Mouse (Mus musculus): ENCODE data around the gene Ywhah.
"Not testable (repeated sequence)": the region's sequence is repeated elsewhere in the genome, so short reads cannot be mapped to it uniquely, and the experiment has no call there.

The Ywhah gene

DNA sequence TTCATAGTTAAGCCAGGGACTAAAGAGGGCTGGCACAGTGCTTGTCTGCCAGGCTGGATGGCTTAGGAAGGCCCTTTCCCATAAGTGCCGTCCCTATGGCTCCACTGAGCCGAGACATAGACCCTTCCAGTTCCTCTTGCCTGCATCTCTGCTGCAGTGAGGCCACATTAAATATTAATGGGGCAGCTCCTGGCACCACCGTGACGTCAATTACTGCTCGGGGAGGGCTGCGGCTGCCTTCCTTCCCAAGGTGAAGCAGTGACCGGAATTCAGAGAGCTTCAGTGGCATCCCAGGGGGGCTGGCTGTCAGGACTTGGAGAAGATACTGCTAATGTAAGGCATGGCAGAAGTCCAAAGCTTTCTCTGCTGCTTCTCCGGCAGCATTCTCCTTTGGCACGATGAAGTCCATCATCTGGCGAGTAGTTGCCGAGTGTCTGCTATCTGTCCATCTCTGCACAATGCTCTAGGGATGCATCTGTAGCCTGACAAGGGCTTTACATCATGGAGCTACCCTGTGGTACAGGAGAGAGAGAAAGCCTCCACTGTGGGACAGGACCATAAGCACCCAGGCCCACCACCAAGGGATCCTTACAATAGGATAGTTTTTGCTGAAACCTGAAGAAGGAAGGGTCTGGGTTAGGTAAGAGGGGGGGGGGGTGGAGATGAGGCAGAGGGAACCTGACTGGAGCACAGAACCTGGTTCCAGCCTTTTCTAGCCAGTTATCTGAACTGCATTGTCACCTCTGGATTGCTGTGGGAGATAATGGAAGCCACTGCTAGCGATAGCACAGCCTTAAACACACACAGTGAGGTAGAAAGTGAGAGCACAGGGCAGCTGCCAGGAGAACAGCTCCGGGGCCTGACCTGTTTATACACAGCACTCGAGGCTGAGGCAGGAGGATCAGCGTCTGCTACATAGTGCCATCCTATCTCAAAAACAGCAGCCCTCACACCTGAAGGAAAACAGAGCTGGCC lies 7.2 kb upstream of the Ywhah start:
- DNase-seq, result peak; percentile 43 to 60

DNA sequence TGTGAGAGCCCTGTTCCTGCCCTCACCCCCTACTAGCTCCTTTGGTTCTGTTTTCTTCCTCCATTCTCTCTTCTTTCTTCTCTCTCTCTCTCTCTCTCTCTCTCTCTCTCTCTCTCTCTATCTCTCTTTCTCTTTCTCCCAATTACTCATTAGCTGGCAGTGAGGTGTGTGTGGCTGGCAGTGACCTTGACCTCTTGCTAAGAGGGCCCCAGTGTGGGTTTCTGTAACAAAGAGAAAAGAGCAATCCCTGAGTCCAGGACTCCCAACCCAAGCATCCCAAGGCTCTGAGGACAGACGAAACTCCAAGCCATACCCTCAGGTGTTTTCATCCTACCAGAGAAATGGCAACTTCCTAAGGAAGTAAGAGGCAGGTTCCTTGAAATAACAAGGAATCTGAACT lies 4.5 kb upstream of the Ywhah start:
- DNase-seq, result no peak

DNA sequence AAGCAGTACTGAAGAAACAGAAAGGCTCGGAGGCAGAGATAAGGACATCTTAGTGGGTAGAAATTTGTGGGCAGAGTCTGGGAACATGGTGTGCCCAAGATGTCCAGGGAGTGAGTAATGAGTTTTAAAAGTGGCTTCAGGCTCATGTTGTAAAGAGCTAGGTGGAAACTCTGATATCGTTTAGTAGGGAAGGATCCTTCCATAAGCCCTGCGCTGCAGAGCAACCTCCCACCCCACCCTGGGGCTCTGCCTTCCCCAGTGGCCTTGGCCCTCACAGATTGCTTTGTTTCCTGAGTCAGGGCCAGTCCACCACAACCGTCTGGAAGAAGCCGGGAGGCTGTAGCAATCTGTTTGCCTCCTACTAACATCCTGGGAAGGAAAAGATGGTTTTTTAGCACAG lies 3.0 kb upstream of the Ywhah start:
- DNase-seq, result no peak

DNA sequence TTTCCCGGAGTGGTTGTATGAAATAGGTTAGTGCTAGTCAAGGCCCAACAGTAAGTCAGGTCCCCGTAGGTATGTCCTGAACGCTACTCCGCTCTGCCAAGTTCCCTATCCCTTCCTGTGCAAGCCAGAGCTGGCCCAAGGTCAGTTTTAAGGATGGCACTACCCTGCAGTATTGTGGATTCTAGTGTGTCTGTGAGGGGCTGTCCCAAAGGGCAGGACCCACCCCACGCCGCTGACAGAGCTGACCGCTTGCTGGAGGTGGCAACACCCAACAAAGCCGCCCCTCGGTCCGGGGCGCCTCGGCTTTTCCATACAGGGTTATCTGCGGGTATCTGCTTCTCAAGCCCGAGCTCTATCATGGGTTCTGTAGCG lies 441 bp upstream of the Ywhah start:
- no peak for DNase-seq

DNA sequence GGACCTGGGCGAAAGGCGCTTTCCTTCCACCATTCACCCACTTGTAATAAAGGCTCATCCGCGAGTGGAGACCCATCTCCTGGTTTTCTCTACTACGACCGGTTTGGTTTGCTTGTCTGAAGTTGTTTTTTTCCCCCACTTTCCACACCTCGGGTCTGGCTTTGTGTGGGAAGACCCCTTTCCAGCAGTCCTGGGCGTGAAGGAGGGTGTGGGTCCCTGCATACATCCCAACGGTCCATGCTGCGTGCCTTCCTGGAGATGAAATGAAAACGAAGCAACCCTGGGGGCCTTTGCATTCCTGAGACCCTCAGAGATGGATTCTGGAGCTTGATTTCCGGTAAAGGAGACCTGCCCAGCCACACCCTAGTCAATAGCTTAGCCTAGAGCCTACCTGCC lies 808 bp downstream of the Ywhah start:
- no peak for DNase-seq

DNA sequence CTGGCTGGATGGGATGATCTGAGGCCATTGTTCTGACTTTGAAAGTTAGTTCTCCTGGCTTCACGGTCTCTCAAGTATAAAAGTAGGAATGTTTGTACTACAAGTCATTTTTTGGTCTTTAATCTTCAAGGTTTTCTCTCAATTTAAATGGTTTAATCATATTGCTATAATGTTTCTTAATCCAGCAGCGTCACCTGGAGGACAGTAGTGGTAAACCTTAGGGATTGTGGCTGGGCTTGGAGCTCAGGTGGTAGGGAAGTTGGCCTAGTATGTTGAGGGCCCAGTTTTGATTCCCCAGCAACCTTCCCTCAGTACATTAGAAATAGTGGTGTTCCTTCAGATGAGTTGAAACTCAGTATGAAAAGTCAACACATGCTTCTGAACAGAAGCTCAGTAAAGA lies 3.0 kb downstream of the Ywhah start:
- DNase-seq, result no peak

DNA sequence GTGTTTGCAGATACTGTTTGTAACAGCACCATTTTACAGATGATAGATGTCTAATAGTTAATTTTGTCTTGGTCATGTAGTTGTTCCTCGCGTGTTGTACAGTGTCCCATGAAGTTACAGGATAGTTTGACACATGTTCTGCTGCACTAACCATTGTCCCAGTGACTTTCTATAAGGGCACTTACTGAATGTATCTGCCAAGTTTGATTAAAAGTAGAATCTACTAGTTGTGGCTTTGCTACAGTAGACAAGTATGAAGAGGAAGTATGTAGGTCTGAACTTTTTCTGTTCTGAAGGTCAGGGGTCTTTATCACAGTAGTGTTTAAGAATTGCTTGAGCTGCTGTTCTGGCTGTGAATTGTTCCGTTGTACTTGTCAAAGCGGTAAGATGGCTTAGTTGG lies 4.7 kb downstream of the Ywhah start:
- no peak for DNase-seq

DNA sequence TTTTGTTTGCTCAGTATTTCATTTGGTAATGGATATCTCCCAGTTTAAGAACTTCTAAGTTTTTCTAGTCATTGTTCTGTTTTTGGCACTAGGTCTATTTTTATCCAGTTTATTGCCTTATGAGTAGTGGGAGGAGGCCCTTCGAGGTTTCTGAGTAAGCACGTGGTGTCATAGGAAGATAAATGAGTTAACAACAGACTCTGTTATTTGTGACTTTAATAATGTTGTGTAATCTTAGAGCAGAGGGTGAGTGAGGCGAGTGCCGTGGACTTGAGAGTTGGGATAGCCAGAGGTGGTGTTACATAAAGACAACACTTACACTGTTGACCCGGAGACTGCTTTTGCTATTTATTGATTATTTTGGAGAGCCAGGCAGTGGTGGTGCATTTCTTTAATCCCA lies 5.9 kb downstream of the Ywhah start:
- DNase-seq, result no peak

DNA sequence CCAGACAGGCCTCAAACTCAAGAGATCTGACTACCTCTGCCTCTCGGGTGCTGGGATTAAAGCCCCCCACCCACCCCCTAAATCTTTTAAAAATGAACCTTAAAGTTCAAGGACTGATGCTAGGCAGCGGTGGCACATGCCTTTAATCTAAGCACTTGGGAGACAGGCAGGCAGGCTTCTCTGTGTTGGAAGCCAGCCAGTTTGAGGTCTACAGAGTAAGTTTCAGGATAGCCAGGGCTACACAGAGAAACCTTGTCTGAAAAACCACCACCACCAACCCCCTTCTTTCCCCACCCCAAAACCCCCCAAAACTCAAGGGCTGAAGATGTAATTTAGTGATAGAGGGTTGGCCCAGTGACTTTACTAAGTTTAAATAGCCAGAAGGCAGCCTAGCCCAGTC lies 10.0 kb downstream of the Ywhah start:
- no peak for DNase-seq

DNA sequence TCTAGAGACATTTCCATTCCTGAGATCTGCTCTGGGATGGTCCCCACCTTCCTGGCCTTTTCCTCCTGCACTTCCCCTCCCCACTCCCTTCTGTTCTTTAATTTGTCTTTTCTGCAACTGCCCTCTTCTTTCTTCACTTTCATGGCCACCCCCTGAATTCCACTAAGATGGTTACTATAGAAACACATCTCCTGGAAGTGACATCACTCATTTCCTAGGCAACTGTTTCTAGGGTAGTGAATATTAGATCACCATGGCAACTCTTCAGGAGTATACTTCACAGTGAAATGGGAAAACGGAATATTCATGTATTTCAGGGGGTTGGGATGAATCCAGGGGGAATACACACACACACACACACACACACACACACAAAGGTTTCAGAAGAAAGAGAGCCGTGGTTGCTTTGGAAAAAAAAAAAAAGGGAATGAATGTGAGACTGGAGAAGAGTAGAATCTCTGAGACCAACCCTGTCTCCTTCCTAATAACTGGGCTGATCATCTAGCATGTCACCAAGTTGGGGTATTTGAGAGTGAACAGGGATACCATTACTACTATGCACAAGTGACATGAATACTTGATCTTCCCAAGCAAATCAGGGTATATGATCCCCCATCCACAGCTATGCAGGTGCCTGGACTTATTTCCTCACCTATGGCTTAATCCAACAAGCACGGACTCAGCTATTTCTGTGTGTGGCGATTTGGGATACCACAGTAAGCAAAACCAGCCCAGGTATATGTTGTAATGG lies 12.0 kb downstream of the Ywhah start:
- no peak for DNase-seq

DNA sequence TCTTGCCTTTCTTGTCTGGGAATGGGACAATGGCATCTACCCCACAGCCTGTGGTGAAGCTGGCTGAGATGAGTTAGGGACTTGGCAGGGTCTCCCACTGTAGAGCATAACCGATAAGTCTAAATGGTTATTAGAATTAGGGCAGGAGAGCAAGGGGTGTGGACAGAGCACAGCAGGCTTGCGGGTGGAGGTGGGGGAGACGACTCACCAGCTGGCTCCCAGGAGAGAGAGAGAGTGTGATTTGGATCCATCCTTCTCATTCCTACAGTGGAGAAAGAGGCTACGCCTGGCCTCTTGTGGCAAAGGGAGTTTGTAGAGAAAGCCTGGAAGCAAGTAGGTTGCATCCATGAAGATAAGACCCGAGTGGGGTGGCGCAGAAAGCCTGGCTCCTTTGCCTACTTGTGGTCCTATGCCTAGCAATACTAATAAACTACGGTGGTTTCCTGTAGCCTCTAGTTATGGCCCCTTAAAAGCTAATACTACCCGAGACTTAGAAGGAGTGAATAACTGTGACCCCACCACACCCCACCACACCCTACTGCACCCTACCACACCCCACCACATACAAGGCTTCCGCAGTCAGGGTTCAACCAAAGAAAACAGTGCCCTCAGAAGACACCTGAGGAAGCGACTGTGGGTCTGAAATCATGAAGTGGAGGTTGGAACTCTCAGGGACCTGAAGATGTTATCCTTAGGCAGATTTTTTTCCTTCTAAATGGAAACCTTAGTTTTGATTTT lies 13.6 kb downstream of the Ywhah start:
- DNase-seq, result no peak

DNA sequence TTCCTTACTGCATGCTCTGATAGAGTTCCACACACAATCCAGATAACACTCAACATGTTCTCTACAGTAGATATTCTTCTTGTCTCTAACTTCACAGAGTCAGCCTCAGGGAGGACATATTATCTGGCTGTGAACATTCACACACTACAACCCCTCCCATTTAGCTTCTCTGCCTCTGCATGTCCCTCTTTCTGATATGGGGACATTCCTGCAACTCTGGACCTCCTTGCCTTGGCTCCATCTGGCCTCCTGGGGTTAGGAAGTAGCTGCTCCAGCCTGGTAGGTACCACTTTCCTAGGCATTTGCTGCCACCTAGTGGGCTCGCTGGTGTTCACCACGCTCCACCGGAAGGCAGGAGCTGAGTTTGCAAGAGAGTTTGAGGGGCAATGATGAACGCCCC lies 14.5 kb downstream of the Ywhah start:
- DNase-seq, result peak; percentile 91

DNA sequence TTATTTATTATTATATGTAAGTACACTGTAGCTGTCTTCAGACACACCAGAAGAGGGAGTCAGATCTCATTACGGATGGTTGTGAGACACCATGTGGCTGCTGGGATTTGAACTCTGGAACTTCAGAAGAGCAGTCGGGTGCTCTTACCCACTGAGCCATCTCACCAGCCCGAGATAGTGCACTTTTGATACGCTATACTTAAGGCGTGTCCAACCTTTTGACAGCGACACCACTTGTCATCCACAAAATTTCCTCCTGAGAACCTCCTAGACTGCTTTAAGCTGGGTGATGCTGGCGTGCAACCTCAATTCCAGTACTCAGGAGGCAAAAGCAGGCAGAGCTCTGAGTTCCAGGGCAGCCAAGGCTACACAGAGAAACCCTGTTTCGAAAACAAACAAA lies 15.0 kb downstream of the Ywhah start:
- not testable (repeated sequence) for DNase-seq

DNA sequence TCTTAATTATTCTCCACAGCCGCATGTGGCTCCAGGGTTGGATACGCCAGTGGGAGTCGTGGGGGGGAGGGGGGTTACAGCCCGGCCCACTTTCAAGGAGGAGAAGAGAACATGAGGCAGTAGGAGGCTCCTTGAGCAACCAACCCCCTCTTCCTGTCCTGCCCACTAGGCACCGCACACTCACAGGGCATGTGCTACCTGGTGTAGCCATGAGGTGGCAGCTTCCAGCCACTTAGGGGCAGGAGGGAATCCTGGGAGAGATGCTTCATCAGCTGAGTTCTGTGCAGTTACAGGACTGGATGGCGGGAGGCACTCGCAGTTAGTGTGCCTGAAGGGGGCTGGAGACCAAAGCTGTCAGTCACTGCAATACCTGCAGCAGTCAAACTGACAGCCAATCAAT lies 15.5 kb downstream of the Ywhah start:
- DNase-seq, result peak; percentile 54 to 67

DNA sequence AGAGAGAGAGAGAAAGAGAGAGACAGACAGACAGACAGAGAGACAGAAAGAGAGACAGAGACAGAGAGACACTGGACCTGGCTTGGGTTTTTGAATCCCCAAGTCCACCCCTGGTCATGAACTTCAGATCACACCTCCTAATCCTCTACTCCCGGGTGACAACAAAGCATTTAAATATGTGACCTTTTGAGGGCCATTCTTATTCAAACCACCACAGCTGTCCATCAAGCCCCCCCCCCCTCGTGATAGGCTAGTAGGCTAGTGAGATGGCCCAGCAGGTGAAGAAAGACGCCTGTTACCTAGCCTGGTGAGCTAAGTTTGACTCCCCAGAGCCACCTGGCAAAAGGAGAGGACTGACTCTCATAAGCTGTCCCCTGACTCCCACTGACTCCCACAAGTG lies 16.3 kb downstream of the Ywhah start:
- DNase-seq, result no peak

DNA sequence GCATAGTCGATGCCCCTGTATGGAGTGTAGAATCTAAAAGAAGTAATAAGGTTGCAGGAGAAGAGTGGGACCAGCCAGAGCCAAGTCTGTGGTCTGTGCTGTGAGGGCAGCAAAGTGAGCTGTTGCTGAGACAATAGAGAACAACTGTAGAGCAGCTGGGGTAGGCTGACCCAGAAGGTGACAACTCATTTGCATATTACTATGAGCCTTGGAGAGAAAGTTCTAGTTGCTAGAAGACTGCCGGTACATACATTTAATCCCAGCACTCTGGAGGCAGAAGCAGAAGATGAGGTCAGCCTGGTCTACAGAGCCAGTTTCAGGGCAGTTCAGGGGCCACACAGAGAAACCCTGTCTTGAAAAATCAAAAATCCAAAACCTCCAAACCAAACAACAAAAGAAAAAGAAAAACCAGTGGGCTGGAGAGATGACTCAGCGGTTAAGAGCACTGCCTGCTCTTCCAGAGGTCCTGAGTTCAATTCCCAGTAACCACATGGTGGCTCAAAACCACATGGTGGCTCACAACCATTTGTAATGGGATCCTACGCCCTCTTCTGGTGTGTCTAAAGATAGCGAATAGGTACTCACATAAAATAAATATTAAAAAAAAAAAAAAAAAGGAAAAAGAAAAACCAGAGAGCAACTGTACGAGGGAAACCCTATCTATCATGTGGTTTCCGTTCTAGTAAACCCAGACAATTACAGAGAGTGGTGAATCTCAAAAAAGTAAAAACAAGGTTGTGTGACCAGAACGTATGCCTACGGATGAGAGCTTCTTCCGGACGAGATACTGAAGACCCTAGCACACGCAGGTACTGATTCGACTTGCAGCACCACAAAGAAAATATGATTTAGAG lies 20.3 kb downstream of the Ywhah start:
- no peak for DNase-seq

DNA sequence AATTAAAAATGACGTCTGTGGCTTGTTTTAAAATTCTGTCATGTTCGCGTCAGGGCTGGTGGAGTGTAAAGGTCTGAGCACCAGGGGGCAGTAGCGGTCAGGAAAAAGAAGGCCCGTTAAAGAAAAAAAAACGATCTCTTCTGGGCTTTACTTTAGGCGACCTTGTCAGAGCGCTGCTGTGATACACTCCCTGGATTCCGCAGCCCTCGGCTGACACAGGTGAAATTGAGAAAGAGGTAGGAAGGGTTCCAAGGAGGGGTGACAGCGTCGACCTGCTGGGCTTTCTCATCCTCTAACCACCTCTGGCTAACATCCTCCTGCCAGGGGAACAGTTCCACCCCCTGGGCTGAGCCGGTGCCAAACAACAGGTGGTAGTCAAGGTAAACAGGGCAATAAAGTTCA lies 20.9 kb downstream of the Ywhah start:
- DNase-seq, result peak; percentile 87 to 89

DNA sequence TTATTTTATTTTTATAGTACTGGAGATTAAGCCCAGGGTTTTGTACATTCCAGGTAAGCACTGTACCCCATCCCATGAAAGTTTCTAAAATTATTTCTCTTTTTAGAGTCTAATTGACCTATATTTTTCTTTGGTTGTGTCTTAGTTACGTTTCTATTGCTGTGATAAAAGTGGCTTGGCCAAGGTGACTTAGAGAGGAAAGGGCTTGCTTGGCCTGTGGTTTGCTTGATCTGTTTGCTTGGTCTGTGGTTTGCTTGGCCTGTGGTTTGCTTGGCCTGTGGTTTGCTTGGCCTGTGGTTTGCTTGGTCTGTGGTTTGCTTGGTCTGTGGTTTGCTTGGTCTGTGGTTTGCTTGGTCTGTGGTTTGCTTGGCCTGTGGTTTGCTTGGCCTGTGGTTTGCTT lies 22.1 kb downstream of the Ywhah start:
- not testable (repeated sequence) for DNase-seq

DNA sequence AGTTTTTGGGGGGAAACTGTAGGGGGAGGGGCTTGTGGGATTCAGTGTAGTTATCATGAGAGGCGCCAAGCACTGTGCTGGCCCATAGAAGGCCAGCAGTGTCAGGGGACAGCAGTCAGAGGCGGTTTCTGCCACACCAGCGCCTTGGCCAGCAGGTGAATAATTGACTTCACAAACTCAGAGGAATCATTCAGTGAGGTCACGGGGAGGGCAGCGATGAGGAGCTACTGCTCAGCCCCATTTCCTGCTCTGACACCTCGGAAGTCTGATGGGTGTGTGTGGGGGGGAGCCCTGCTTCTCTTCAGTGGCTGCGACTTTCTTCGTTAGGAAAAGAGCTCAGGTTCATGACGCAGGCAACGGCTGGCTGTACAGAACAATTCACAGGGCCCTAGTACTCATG lies 24.8 kb downstream of the Ywhah start:
- DNase-seq, result peak; percentile 69 to 81

DNA sequence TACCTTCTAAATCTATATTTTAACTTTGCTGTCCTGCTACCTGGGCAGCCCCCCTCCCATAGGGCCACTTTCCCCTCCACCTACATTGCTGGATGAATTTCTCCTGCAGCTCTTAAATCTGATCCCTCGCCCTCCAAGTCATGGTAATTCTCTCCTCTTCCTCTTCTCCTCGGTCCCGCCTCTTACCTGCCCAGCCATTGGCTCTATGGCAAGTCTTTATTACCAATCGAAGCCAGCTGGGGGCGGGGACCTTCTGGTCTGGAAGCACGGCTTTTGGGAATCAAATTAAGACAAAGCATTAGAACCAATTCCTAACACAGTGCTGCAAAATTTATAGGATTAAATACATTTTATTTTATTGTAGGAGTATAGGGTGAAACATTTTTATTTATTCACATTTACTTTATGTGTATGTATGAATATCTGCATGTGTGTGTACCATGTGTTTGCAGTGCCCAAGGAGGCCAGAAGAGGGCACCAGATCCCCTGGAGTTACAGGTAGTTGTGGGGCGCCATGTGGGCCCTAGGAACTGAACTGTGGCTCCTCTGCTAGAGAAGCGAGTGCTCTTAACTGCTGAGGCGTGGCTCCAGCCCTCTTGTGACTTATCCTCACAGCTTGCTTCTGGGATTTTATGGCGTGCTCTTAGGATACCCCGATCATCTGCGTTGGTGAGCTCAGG lies 26.2 kb downstream of the Ywhah start:
- peak in 1 of 2 experiments; percentile 38 for DNase-seq

DNA sequence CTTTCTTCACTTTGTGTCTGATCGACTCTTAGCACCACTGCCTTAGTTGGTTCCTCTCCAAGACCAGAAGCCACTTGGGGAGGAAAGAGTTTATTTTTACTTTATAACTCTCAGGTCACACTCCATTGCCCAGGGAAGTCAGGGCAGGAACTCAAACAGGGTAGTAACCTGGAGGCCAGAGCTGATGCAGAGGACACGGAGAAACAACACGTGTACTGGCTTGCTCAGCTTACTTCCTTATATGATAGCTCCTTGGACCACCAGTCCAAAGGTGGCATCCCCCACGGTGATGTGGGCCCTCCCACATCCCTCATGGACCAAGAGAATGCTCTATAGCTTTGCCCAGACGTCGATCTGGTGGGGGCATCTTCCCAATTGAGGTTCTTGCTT lies 26.7 kb downstream of the Ywhah start:
- DNase-seq, result peak; percentile 20 to 49

All from kidney, postnatal 4 days (tissue).